Mouse (Mus musculus) right cerebral cortex, postnatal 36 days (tissue): ENCODE results near the gene Rnf19b.

Source experiments
- DNase-seq, 2 experiments: peaks; one replicate each; pipeline ENCODE4 v3.0.0; 2022; ENCODE audit warnings: low spot score in 2 of 2, mixed read lengths in 1 of 2

Gene Rnf19b

DNA sequence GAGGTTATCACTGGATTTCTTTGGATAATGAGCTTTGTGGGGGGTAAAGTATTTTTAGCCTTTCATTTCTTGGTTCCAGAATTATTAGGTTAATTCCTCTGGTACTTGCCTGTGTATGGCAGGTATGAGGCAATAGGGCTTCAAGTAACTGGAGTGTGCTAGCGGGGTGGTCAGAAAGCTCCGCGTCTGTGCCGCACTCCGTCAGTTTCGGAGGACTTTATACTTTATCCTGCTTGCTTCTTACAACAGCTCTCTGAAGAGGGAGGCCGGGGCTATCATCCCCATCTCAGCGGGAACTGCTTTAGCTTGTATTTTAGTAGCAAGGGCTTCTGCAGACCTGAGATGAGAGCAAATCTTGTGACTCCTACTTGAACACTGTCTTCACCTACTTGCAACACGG lies 21.1 kb downstream of the Rnf19b start:
- no peak for DNase-seq

DNA sequence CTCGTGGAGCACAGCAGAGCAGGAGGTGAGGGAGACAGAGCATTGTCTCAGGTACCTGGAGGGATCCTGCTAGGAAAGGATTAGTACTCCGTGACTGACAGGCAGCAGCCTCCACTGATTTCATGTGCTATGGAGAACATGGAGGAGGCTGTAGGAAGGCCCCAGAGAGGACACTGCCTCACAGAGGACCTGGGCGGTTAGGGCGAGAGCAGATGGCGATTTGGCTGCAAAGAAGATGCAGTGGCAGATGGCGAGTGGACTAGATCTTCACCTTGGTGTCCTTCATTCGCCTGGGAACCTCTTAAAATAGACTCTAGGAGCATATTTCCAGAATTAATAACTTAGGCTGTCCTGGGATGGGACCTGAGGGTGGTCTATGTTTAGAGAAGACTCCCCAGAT lies 23.0 kb downstream of the Rnf19b start:
- DNase-seq = no peak

DNA sequence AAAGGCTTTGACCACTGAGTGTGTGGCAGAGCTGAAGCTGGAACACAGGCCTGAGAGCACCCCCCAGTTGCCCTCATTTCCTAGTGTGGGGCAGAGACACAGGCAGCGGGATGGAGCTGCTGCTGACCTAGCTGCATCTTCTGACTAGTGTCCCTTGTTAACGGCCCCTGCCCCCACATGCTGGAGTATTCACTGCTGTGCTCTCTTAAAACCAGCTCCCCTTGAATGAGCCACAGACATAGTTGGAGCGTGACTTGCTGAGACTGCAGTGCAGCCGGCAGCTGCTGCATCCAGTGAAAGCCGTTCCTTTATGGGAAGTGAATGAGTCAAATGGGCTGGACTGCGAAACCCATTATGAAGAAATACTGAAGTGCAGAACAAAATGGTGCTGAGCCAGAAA lies 23.4 kb downstream of the Rnf19b start:
- DNase-seq = no peak

DNA sequence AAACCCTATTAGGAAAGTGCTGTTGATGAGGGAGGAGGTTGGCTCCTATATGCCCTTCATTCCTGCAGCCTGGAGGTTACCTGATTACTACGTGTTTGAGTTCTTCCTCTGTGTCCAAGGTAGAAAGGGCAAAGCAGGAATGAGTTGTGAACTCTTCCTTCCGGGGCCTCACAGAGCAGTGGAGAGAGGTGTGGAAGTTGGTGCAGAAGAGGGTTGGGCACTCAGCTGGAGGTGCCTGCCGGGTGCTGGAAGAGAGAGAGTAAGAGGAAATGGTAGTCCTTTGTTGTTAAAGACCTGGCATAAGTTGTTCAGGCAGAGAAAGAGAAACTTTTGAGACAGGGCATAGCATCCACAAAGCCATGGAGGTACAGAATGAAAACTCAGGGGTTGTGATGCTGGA lies 23.9 kb downstream of the Rnf19b start:
- DNase-seq = no peak

DNA sequence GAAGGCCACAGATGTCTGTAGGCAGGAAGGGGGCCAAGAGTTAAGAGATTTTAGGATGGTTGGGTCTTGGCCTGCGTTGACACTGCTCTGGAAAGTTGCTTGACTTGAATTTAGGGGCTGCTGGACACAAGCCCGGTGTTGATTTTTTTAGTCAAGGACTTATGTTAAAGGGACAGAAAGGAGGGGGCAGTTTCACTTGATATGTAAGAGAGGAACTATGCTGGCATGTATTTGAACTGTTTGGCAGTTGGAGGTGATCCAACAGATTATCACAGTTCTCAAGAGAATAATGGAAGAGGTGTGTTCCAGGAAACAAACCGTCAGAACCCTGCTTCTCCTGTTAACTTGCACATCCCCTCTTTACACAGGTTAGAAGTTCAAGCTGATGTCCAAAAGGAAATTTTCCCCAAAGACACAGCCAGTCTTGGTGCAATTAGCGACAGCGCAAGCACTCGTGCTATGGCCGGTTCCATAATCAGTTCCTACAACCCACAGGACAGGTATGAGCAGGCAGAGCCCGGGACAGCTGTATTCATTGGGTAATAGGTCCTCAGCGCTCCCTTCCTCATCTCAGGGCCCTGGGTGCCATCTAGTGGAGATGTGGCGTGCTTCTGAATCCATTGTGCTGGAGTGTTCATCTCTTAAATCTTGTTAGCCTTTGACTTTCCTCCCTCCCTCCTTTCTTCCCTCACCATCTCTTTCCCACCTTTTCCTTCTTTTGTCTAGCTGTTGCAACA lies 24.5 kb downstream of the Rnf19b start:
- DNase-seq = peak in 1 of 2 experiments; percentile 39

DNA sequence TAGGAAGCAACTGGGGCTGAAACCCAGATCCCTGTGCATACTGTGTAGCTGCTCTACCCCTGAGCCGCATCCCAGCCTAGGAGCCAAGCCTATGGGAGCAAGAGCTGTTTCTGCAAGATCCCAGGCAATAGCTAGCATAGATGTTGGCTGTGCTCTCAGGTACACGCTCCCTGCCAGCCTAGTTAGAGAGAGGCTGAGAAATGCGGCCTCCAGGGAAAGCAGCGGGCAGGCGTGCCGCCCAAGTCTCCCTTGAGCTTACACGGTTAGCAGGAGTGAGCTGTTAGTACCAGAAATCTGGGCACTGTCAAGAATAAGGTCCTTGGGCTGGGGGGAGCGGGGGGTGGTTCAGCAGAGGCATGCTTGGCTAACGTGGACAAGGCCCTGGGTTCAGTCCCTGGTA lies 26.8 kb downstream of the Rnf19b start:
- no peak for DNase-seq

DNA sequence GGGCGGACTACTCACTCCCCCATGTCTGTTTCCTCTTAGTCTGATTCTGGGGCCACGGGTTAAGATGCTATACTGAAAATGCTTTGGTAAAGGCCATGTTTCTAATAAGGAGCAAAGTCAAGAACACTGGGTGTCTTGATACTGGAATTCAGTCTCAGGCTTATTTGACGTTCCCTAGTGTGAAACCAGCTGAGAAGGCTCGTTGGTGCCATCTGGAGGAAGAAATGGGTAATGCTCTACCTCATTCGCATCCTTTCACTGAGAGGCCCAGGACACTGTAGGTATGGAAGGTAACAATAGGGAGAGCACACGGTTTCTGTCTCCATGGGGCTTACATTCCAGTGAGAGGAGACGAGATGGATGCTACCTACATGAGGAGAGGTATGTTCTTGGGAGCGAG lies 28.0 kb downstream of the Rnf19b start:
- DNase-seq = no peak

DNA sequence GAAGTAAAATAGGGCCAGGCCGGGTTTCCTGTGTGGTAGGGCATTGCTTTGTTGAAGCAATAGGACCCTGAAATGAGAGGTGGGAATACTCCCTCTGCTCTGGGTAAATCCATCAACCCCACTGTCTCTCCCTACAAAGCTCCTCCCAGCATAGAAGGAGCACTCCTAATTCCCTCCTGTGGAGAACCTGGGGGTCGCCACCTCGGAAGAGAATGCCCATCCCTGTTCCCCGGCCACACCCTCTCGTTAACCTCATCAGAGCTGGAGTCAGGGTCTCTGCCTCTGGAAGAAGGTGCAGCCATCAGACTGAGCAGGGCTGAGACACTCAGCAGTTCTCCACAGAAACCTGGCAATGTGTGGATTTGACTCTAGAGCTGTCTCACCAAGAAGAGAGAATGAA lies 29.8 kb downstream of the Rnf19b start:
- DNase-seq = no peak

DNA sequence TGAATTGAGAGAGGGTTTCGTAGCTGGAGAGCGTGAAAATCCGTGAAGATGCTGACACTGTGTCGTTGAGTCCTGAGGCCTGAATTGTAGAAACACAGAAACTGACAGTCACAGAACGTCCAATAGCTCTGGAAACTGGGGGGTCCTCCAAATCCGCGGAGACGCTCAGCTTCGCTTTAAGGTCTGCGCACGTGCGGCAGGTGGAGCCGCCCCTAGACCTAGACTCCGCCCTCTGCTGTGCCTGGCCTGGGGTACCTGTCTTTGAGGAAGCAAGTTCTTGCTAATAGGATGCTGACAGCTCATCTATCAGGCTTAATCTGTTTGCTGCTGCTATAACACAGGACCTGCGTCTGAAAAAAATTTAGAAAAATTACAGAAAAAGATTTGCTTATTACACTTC lies 37.2 kb downstream of the Rnf19b start:
- no peak for DNase-seq

DNA sequence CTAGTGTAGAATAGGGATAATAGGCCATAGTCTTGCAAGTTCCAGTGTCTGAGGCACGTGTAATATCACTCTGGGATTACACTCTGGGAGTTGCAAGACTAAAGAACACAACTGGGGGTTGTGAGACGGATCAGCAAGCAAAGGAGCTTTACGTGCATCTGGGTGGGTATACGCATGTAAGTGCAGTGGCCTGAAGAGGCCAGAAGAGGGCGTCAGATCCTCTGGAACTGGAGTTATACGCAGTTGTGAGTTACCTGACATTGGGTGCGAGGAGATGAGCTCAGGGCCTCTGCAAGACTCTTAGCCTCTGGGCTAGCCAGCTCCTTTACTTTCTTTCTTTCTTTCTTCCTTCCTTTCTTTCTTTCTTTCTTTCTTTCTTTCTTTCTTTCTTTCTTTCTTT lies 38.9 kb downstream of the Rnf19b start:
- no peak for DNase-seq

DNA sequence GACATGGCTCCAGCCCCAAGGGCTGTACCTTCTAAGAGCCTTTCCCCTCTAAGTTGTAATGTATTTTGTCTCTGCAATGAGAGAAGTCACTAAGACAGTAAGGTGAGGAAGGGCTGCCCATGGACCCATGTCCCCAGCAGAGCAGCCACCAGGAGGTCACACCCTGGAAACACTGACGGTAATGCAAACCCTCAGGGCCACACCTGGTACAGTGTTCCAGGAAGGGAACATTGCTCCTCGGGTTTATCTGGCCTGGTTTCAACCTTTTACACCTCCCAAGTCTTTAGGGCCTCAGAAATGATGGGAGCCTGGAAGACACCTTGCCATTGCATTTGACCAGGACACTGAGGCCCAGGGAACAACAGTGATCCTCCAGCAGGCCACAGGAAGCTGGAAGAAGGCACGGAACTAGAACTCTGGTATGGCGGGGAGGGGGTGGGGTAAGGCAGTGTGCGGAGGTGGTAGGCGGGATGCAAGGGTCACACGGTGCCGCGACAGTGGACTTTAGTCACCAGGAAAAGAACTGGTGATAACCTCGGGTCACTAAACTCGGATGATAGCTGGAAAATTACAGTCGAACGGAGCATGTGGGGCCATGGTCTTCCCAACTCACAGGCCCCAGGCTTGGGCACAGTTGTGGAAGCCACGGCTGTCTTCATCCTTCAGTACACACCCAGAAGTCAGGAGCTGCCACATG lies 44.2 kb downstream of the Rnf19b start:
- no peak for DNase-seq

DNA sequence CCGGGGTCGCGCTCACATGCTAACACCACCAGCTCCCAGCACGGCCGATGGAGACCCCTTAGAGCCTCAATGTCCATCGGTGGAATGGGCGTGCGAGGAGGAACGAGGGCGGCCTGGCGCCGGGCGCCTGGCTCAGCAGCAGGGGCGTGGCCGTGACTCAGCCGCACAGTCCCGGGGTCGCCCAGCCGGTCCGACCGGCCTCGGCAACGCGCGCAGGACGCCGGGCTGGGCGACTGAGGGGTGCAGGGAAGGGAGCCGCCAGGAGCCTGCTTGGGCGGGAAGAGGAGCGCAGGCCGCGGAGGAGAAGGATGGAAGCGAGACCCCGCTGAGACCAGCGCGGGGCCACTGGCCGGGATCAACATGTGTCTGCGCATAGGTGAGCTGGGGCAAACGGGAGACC lies 47.3 kb downstream of the Rnf19b start, which contains the start of gene Tmem54:
TSS of gene Tmem54 (plus strand) at position 193 of the 400 bp plus-strand sequence.
- DNase-seq = no peak

DNA sequence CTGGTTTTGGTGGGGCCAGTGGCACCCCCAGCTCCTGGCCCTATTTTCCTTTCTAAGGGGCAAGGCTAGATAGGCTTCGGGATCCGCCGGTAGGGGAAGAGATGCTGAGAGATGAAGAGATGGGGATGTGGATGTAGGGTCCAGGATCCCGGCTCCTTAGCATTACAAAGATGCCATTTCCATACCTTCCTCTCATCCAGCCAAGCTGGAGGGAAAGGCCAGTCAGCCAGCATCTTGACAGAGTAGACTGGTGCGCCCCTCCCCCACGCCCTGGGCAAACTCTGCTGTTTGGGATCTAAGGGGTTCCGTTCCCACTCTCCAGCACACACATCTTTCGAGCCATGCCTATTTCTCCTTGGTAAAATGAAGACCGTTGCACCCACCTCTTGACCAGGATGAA lies 48.0 kb downstream of the Rnf19b start:
- no peak for DNase-seq

DNA sequence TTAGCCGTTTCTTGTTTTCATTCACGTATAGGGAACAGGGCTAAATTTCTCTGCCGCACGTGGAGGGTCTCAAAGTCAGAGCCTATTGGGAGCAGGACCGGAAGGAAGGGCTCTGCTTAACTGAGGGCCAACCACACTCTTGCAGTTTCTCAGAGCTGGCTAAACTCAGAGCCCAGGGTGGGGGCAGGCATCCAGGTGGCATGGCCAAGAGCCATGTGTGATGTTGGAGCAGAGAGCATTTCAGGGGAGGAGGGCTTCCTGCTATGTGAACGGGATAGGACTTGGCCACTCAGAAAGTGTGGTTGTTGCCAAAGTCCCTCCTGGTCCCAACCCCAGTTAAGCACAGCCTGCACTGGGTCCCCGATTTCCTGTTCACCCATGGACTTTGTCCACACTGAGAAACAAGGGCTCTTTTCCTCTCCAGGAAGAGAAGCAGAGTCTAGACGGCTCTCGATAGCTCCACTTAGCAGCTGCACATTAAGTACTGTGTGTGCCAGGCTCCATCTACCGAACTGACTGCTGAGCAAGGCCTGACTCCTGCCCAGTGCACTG lies 49.4 kb downstream of the Rnf19b start:
- no peak for DNase-seq

DNA sequence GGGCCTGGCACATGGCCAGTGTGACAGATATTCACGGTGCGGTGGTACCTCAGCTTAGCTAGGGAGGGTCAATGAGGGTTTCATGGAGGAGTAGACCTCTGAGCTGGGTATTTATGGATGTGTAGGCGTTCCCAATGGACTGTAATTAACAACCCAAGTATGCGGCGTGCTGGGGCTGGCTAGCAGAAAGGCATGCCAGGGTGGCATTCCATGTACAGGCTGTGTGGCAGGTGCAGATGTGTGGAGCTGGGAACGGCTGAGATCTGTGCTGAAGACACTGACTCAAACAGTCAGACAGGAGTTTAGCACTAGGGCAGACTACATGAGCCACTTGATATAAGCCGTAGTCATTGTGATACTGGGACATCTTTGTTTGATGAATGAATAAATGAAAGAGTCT lies 50.6 kb downstream of the Rnf19b start:
- DNase-seq = no peak

DNA sequence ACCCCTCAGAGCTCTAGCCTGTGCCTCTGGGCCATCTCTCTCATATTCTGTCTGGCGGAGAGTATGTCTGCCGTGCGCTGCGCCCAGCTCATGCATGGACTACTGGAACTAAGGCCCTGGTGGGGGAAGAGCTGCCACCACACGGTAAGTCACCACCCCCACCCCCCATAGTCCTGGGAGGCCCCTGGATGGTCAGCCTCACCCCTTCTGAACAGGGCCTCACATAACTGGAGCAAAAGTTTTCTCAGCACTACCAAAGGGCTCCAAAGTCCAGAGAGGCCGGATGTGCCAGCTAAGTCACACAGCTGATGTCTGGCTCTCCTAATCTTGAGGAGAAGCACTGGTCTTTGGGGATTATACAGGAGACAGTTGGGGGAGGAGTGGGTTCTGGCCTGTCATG lies 52.7 kb downstream of the Rnf19b start:
- no peak for DNase-seq

DNA sequence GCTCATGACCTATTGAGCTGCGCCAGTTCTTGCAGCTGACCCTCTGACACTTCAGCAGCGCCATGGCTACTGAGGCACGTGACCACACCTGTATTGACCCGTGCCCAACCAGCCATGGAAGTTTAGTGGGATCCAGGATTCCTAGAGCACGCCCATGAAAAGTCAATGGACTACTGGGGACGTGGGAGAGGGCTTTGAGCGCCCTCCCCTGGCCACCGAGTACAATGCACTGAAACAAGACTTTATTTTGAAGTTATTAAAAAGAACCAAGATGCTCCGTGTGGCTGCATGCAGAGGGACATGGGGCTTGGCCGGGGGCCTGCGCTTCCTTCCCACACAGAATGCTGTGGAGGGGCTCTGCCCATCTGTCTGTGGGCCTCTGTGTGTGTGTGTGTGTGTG lies 53.3 kb downstream of the Rnf19b start:
- no peak for DNase-seq

DNA sequence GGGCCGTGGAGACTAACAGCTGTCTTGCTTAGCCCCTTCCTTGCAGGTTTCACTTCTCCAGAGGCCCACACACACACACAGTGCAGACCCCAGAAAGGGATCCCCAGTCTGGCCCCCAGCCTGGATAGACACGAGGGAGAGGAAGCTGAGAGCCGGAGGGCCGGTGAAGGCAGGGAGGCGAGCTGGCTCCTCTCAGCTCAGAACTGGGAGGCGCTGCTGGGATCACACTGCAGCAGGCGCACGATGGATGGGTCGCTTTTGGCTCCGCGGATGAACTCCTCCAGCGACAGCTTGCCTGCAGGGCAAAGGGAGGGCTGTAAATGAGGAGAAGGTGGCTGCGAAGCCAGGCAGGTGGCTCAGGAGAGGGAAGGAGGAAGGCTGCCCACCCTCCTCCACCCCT lies 54.2 kb downstream of the Rnf19b start:
- no peak for DNase-seq

DNA sequence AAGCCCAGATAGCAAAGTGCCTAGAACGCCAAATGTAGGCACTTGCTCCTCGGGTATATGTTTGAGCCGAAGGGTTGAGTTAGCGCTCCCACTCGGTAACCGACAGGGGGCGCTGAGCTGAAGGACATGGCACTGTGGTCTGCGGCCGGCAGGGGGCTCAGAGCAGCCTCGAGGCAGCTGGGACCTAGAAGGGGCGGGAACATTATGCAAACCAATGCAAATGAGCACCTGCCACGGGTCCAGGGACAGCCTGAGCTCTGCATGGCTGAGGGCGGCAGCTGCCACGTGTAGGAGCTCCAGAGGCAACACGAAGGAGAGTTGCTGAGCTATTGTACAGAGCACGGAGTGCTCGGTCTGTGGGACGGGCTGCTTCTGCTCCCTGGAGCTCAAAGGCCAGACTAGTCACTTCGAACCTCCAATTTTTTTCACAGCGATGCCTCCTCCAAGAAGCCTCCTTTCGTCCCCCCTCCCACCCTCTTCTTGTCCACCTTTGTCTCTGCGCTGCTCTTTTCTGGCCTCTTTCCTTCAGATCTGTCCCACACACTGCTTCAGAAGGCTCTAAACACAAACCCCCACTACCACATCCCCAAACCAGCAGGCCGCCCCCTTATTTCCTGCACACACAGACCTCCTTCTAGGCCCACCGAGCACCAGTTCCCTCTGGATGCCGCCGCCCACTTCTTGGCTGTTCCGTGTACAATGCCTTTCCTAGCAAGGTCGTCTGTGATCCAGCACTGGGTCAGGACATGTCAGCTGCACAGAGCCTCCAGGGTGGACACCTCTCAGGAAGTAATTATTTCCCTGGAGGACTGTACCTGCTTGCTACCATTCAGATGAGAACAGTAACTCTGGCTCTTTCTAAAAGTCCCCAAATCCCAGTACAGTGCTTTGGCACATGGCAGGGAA lies 55.3 kb downstream of the Rnf19b start:
- peak; percentile 85 to 94 for DNase-seq

DNA sequence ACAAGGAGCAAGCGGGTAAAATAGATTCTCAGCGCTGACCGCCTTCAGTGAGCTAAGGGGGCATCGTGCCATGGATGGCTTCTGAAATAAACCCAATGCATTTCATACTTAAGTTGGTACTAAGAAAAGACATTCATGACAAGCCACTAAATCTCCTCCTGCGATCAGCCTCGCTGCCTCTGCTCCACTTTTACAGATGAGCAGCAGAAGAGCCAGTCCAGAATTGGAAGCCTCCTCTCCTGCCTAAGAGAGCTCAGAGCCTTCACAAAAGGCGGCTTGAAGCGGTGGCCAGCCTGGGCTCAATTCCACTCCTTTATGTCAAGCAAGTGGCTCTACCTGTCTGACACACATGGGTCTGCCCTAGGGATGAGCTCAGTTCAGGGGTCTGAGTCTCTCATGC lies 58.6 kb downstream of the Rnf19b start:
- DNase-seq = no peak

DNA sequence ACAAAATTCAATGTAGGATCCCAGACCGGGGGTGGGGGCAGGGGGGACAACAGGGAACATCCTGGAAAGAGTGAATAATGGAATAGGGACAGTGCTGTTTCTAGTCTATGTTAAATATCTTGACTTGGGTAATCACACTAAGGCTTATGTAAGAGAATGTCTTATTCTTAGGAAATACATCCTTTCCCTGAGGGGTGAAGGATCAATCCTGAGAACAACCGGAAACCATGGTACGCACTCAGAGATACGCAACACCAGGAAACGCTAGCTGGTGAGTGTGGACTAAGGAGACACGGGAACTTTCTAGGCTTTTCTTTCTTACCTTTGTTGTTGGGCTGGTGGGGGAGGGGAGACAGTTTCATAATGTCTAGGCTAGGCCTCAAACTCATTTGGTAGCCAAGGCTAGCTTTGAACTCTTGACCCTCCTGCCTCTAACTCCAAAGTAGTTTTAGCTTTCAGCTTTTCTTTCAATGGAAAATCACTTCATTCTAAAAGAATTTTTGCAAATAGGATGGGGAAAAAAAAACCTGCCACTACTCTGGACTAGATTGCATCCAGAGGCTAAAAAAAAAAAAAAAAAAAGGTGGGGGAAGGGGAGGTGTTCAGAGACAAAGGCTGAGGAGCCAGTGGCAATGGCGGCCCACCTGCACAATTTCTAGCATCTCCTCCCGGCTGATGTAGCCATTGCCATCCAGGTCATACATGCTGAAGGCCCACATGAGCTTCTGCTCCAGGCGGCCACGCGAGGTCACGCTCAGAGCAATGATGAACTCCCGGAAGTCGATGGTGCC lies 59.8 kb downstream of the Rnf19b start:
- DNase-seq = no peak
